Mouse (Mus musculus) lung, embryonic 15.5 days (tissue): ENCODE data around the gene Snx29. TPM values are rescaled to one million over a fixed set of nuclear protein-coding genes. Genes with fewer than 3 reads are reported as not detected.

ENCODE experiments used
- ATAC-seq: fragments of 200-750 bp; cut with Nextera tagmentation; 2 replicates; pipeline ENCODE4 v1.8.0; 2017; ENCODE audit warnings: moderate number of reproducible peaks, borderline replicate concordance; ENCODE audit not compliant: low FRiP score, low TSS enrichment; ENCODE audit errors: extremely low read depth
- H3K27ac ChIP-seq: fragments of 300-500 bp; sonication (generic); 2 replicates; pipeline ENCODE4 v1.5.1; 2015; ENCODE audit warnings: moderate library complexity, mild to moderate bottlenecking, inconsistent platforms
- H3K27me3 ChIP-seq: fragments of 300-500 bp; sonication (generic); 2 replicates; pipeline ENCODE4 v1.6.1; 2015; ENCODE audit warnings: inconsistent platforms
- H3K36me3 ChIP-seq: fragments of 300-500 bp; sonication (generic); 2 replicates; pipeline ENCODE4 v1.6.1; 2015; ENCODE audit warnings: inconsistent platforms
- H3K4me1 ChIP-seq: fragments of 300-500 bp; sonication (generic); 2 replicates; pipeline ENCODE4 v1.6.1; 2015; ENCODE audit warnings: inconsistent platforms
- H3K4me2 ChIP-seq: fragments of 300-500 bp; sonication (generic); 2 replicates; pipeline ENCODE4 v1.6.1; 2015; ENCODE audit warnings: inconsistent platforms, mild to moderate bottlenecking, moderate library complexity
- H3K4me3 ChIP-seq: fragments of 300-500 bp; sonication (generic); 2 replicates; pipeline ENCODE4 v1.5.1; 2015; ENCODE audit warnings: mild to moderate bottlenecking, inconsistent platforms
- H3K9ac ChIP-seq: fragments of 300-500 bp; sonication (generic); 2 replicates; pipeline ENCODE4 v1.6.1; 2015; ENCODE audit warnings: inconsistent platforms
- H3K9me3 ChIP-seq: fragments of 300-500 bp; sonication (generic); 2 replicates; pipeline ENCODE4 v1.6.1; 2016; ENCODE audit warnings: inconsistent platforms
- WGBS: fragments of 180-500 bp; shearing (Covaris S2); methylation state at CpG from one replicate; pipeline ENCODE4 v1.1.7; 2015; 5-methylcytosine and 5-hydroxymethylcytosine counted together
- polyA plus RNA-seq: library from polyadenylated mRNA; unstranded; fragments of >200 nt; fragmentation: Nextera tagmentation; extraction: Ambion mirVana; gene quantifications from 2 replicates; pipeline ENCODE4 v1.2.1, GENCODE M21; 2015

The Snx29 gene
- polyA plus RNA-seq, 1 experiment from 2014 or later: 12.6 TPM

- Histone ChIP-seq H3K27me3 (no peaks in the 10 kb centered on the region), H3K9me3 (no peaks in the 10 kb centered on the region), H3K4me2 (no peak overlapping the region), H3K36me3 (no peaks in the 10 kb centered on the region), H3K27ac (no peak overlapping the region), H3K4me1 (no peaks in the 10 kb centered on the region), H3K4me3 (no peak overlapping the region), H3K9ac (no peak overlapping the region)
- no peak for ATAC-seq
- 47% methylated on average over 9 of the region's 9 CpGs for WGBS
Measured at GRCm38 (mm10) chr16:11691487-11692200, 368.9 kb downstream of the Snx29 start.

- no peak overlapping the region for H3K4me2 ChIP-seq
- no peak overlapping the region for H3K4me3 ChIP-seq
- no peak overlapping the region for H3K27ac ChIP-seq
- H3K9ac ChIP-seq: no peak overlapping the region
- no peaks in the 10 kb centered on the region for H3K36me3 ChIP-seq
- ATAC-seq: no peak
- H3K9me3 ChIP-seq: no peaks in the 10 kb centered on the region
- WGBS: 58% methylated on average over 5 of the region's 5 CpGs
- no peaks in the 10 kb centered on the region for H3K27me3 ChIP-seq
- H3K4me1 ChIP-seq: no peaks in the 10 kb centered on the region
Measured at GRCm38 (mm10) chr16:11692744-11693143, 370.0 kb downstream of the Snx29 start.

- Histone ChIP-seq H3K9me3 (no peaks in the 10 kb centered on the region), H3K36me3 (no peaks in the 10 kb centered on the region), H3K4me3 (no peak overlapping the region), H3K9ac (no peak overlapping the region), H3K4me2 (no peak overlapping the region), H3K27me3 (no peaks in the 10 kb centered on the region), H3K4me1 (no peaks in the 10 kb centered on the region), H3K27ac (no peak overlapping the region)
- no peak for ATAC-seq
- WGBS: 81% methylated on average over 4 of the region's 4 CpGs
Measured at GRCm38 (mm10) chr16:11694386-11694785, 371.7 kb downstream of the Snx29 start.

- Histone ChIP-seq H3K9ac (no peak overlapping the region), H3K4me3 (no peak overlapping the region), H3K4me1 (no peaks in the 10 kb centered on the region), H3K4me2 (no peak overlapping the region), H3K27me3 (no peaks in the 10 kb centered on the region), H3K9me3 (no peaks in the 10 kb centered on the region), H3K36me3 (no peaks in the 10 kb centered on the region), H3K27ac (no peak overlapping the region)
- 76% methylated on average over 3 of the region's 3 CpGs for WGBS
- ATAC-seq: no peak
Measured at GRCm38 (mm10) chr16:11696767-11697166, 374.1 kb downstream of the Snx29 start.

- Histone ChIP-seq H3K9me3 (no peaks in the 10 kb centered on the region), H3K4me3 (no peak overlapping the region), H3K9ac (no peak overlapping the region), H3K4me1 (no peaks in the 10 kb centered on the region), H3K27me3 (no peaks in the 10 kb centered on the region), H3K36me3 (no peaks in the 10 kb centered on the region), H3K27ac (no peak overlapping the region), H3K4me2 (no peak overlapping the region)
- ATAC-seq: peak; percentile 42; the same call in 1 of the 2 replicates
- 66% methylated on average over 8 of the region's 8 CpGs for WGBS
Measured at GRCm38 (mm10) chr16:11697710-11698357, 375.1 kb downstream of the Snx29 start.

GRCm38 (mm10) chr16:11701579-11701978, 378.9 kb downstream of the Snx29 start:
- no peaks in the 10 kb centered on the region for H3K27me3 ChIP-seq
- H3K36me3 ChIP-seq: no peaks in the 10 kb centered on the region
- no peaks in the 10 kb centered on the region for H3K4me1 ChIP-seq
- ATAC-seq: no peak
- H3K9me3 ChIP-seq: no peaks in the 10 kb centered on the region
- H3K9ac ChIP-seq: no peak overlapping the region
- WGBS: 81% methylated on average over 1 of the region's 1 CpGs
- no peak overlapping the region for H3K4me2 ChIP-seq
- H3K27ac ChIP-seq: no peak overlapping the region
- H3K4me3 ChIP-seq: no peak overlapping the region

- H3K27me3 ChIP-seq: no peaks in the 10 kb centered on the region
- H3K9ac ChIP-seq: no peak overlapping the region
- no peaks in the 10 kb centered on the region for H3K4me1 ChIP-seq
- no peak overlapping the region for H3K4me3 ChIP-seq
- WGBS: 62% methylated on average over 5 of the region's 5 CpGs
- H3K27ac ChIP-seq: no peak overlapping the region
- no peak overlapping the region for H3K4me2 ChIP-seq
- H3K36me3 ChIP-seq: no peaks in the 10 kb centered on the region
- ATAC-seq: no peak
- no peaks in the 10 kb centered on the region for H3K9me3 ChIP-seq
Measured at GRCm38 (mm10) chr16:11704096-11704495, 381.4 kb downstream of the Snx29 start.

GRCm38 (mm10) chr16:11705456-11705855, 382.7 kb downstream of the Snx29 start:
- no peak for ATAC-seq
- H3K27me3 ChIP-seq: no peaks in the 10 kb centered on the region
- peaks cover 4% of the 10 kb centered on the region; the same call in 1 of the 2 replicates for H3K4me1 ChIP-seq
- no peak overlapping the region for H3K27ac ChIP-seq
- H3K36me3 ChIP-seq: no peaks in the 10 kb centered on the region
- 81% methylated on average over 4 of the region's 4 CpGs for WGBS
- H3K4me2 ChIP-seq: no peak overlapping the region
- H3K9ac ChIP-seq: no peak overlapping the region
- no peak overlapping the region for H3K4me3 ChIP-seq
- H3K9me3 ChIP-seq: no peaks in the 10 kb centered on the region

GRCm38 (mm10) chr16:11708097-11708496, 385.4 kb downstream of the Snx29 start:
- ATAC-seq: no peak
- Histone ChIP-seq H3K4me2 (no peak overlapping the region), H3K27me3 (no peaks in the 10 kb centered on the region), H3K4me1 (peaks cover 4% of the 10 kb centered on the region; the same call in 1 of the 2 replicates), H3K4me3 (no peak overlapping the region), H3K9me3 (no peaks in the 10 kb centered on the region), H3K9ac (no peak overlapping the region), H3K27ac (no peak overlapping the region), H3K36me3 (no peaks in the 10 kb centered on the region)
- WGBS: 77% methylated on average over 2 of the region's 2 CpGs

GRCm38 (mm10) chr16:11709382-11709781, 386.7 kb downstream of the Snx29 start:
- ATAC-seq: no peak
- no peak overlapping the region for H3K4me2 ChIP-seq
- WGBS: 67% methylated on average over 4 of the region's 4 CpGs
- H3K27ac ChIP-seq: no peak overlapping the region
- H3K27me3 ChIP-seq: no peaks in the 10 kb centered on the region
- no peaks in the 10 kb centered on the region for H3K36me3 ChIP-seq
- no peak overlapping the region for H3K4me3 ChIP-seq
- no peak overlapping the region for H3K9ac ChIP-seq
- H3K9me3 ChIP-seq: no peaks in the 10 kb centered on the region
- peaks cover 4% of the 10 kb centered on the region; the same call in 1 of the 2 replicates for H3K4me1 ChIP-seq

GRCm38 (mm10) chr16:11709999-11710667, 387.4 kb downstream of the Snx29 start:
- H3K36me3 ChIP-seq: no peaks in the 10 kb centered on the region
- H3K27ac ChIP-seq: no peak overlapping the region
- no peak overlapping the region for H3K4me2 ChIP-seq
- no peak overlapping the region for H3K9ac ChIP-seq
- no peaks in the 10 kb centered on the region for H3K27me3 ChIP-seq
- H3K4me3 ChIP-seq: no peak overlapping the region
- 46% methylated on average over 5 of the region's 5 CpGs for WGBS
- ATAC-seq: peak; percentile 41; the same call in 1 of the 2 replicates
- peaks cover 4% of the 10 kb centered on the region; the same call in 1 of the 2 replicates for H3K4me1 ChIP-seq
- no peaks in the 10 kb centered on the region for H3K9me3 ChIP-seq
